Mouse (Mus musculus) embryonic facial prominence, embryonic 11.5 days (tissue): Measurements from ENCODE around the gene Dlg2. TPM values are rescaled to one million over a fixed set of nuclear protein-coding genes. Genes with fewer than 3 reads are reported as not detected.

Experiments used
- ATAC-seq: fragments of 200-750 bp; cut with Nextera tagmentation; replicated peaks from 2 replicates; pipeline ENCODE4 v1.8.0; 2017; ENCODE audit warnings: low read depth; ENCODE audit not compliant: insufficient number of reproducible peaks, low FRiP score, low TSS enrichment
- DNase-seq: peaks from one replicate; pipeline ENCODE4 v3.0.0-alpha.2; 2015; ENCODE audit warnings: low spot score
- H3K27ac ChIP-seq: fragments of 300-500 bp; sonication (generic); replicated peaks from 2 replicates; pipeline ENCODE4 v1.5.1; 2014; ENCODE audit warnings: mild to moderate bottlenecking, low read depth, low read length, control low read depth
- H3K27me3 ChIP-seq: fragments of 300-500 bp; sonication (generic); 2 replicates; pipeline ENCODE4 v1.6.1; 2014; ENCODE audit warnings: mild to moderate bottlenecking, low read length, moderate library complexity, mixed read lengths; ENCODE audit not compliant: control insufficient read depth, insufficient read depth
- H3K36me3 ChIP-seq: fragments of 300-500 bp; sonication (generic); replicated peaks from 2 replicates; pipeline ENCODE4 v1.6.1; 2014; ENCODE audit warnings: low read depth, mild to moderate bottlenecking, low read length, moderate library complexity, mixed read lengths; ENCODE audit not compliant: control insufficient read depth, insufficient read depth
- H3K4me1 ChIP-seq: fragments of 300-500 bp; sonication (generic); 2 replicates; pipeline ENCODE4 v1.6.1; 2014; ENCODE audit warnings: low read length, mixed read lengths; ENCODE audit not compliant: control insufficient read depth, insufficient read depth
- H3K4me2 ChIP-seq: fragments of 300-500 bp; sonication (generic); 2 replicates; pipeline ENCODE4 v1.6.1; 2014; ENCODE audit warnings: low read depth, mild to moderate bottlenecking, control low read depth, low read length, moderate library complexity
- H3K4me3 ChIP-seq: fragments of 300-500 bp; sonication (generic); 2 replicates; pipeline ENCODE4 v1.5.1; 2014; ENCODE audit warnings: low read depth, low read length, control low read depth
- H3K9ac ChIP-seq: fragments of 300-500 bp; sonication (generic); replicated peaks from 2 replicates; pipeline ENCODE4 v1.6.1; 2014; ENCODE audit warnings: mild to moderate bottlenecking, control low read depth, low read length
- H3K9me3 ChIP-seq: fragments of 300-500 bp; sonication (generic); replicated peaks from 2 replicates; pipeline ENCODE4 v1.6.1; 2016; ENCODE audit warnings: mild to moderate bottlenecking, low read length, inconsistent platforms, mixed read lengths; ENCODE audit not compliant: control insufficient read depth
- WGBS: fragments of 180-500 bp; shearing (Covaris S2); extraction: QIAGEN DNeasy Blood & Tissue Kit; methylation state at CpG from one replicate; pipeline ENCODE4 v1.1.7; 2014; 5-methylcytosine and 5-hydroxymethylcytosine counted together
- polyA plus RNA-seq: library from polyadenylated mRNA; unstranded; fragments of >200 nt; fragmentation: Nextera tagmentation; extraction: Ambion mirVana; gene quantifications from 2 replicates; pipeline ENCODE4 v1.2.1, GENCODE M21; 2014

Gene Dlg2
- polyA plus RNA-seq, 1 experiment from 2014 or later: 5.3 TPM

GRCm38 (mm10) chr7:92189149-92189548 lies 1712.7 kb downstream of the Dlg2 start:
- DNase-seq (no peak), ATAC-seq (no peak)
- H3K27ac ChIP-seq: no peak overlapping the region
- H3K4me1 ChIP-seq: no peaks in the 10 kb centered on the region
- H3K9ac ChIP-seq: no peak overlapping the region
- H3K9me3 ChIP-seq: no peaks in the 10 kb centered on the region
- no peaks in the 10 kb centered on the region for H3K27me3 ChIP-seq
- no peaks in the 10 kb centered on the region for H3K36me3 ChIP-seq
- 65% methylated on average over 6 of the region's 6 CpGs for WGBS
- H3K4me2 ChIP-seq: no peak overlapping the region
- H3K4me3 ChIP-seq: no peak overlapping the region

DNA sequence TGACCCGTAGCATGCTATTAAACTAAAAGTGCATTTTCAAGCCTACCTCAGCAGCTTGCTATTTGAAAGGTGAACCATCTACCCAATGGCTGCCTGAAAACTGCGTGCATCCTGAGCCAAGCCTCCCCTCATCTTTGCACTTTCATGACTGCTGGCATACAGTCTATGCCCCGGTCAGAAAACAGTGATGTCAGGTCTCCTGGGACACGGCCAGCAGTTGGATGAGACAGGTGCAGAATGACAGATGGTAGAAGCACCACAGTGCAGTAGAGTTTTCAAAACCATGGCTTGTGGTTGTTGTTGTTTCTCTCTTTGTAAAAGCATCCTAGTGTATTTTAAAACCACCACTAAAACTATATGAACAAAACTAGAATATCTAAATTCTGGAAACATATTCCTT lies 1719.5 kb downstream of the Dlg2 start:
- H3K36me3 ChIP-seq: no peaks in the 10 kb centered on the region
- H3K9me3 ChIP-seq: no peaks in the 10 kb centered on the region
- no peak overlapping the region for H3K4me2 ChIP-seq
- no peaks in the 10 kb centered on the region for H3K27me3 ChIP-seq
- no peak overlapping the region for H3K9ac ChIP-seq
- DNase-seq (no peak), ATAC-seq (no peak)
- 80% methylated on average over 4 of the region's 4 CpGs for WGBS
- no peaks in the 10 kb centered on the region for H3K4me1 ChIP-seq
- H3K27ac ChIP-seq: no peak overlapping the region
- H3K4me3 ChIP-seq: no peak overlapping the region

GRCm38 (mm10) chr7:92197621-92198020 lies 1721.1 kb downstream of the Dlg2 start:
- WGBS: 63% methylated on average over 3 of the region's 3 CpGs
- no peak for ATAC-seq
- H3K36me3 ChIP-seq: no peaks in the 10 kb centered on the region

DNA sequence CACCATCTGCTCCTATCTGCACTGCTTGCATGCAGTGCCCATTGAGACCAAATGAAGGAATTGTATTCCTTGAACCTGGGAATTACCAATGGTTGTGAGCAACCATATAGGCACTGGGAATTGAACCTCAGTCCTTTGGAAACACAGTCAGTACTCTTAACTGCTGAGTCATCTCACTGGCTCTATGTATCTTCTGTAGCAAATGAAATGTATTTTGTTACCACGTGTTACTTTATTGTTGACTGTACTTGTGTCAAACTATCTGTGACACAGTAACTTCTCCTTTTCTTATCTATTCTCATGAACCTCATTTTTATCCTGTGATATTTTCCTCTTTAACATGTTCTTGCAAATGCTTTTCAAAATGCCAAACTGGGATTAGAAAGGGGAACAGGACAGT lies 1722.7 kb downstream of the Dlg2 start:
- H3K27me3 ChIP-seq: no peaks in the 10 kb centered on the region
- no peaks in the 10 kb centered on the region for H3K9me3 ChIP-seq
- no peak overlapping the region for H3K27ac ChIP-seq
- DNase-seq: no peak
- no peak overlapping the region for H3K4me2 ChIP-seq
- H3K4me1 ChIP-seq: no peaks in the 10 kb centered on the region
- WGBS: 76% methylated on average over 1 of the region's 1 CpGs
- no peak overlapping the region for H3K4me3 ChIP-seq
- H3K9ac ChIP-seq: no peak overlapping the region
- ATAC-seq: no peak
- H3K36me3 ChIP-seq: no peaks in the 10 kb centered on the region

More at GRCm38 (mm10) chr7:92197621-92198020, 1721.1 kb downstream of the Dlg2 start:
- no peaks in the 10 kb centered on the region for H3K9me3 ChIP-seq
- H3K4me2 ChIP-seq: no peak overlapping the region
- no peak overlapping the region for H3K4me3 ChIP-seq
- no peak overlapping the region for H3K27ac ChIP-seq
- H3K4me1 ChIP-seq: no peaks in the 10 kb centered on the region
- no peak for DNase-seq
- H3K9ac ChIP-seq: no peak overlapping the region
- no peaks in the 10 kb centered on the region for H3K27me3 ChIP-seq

DNA sequence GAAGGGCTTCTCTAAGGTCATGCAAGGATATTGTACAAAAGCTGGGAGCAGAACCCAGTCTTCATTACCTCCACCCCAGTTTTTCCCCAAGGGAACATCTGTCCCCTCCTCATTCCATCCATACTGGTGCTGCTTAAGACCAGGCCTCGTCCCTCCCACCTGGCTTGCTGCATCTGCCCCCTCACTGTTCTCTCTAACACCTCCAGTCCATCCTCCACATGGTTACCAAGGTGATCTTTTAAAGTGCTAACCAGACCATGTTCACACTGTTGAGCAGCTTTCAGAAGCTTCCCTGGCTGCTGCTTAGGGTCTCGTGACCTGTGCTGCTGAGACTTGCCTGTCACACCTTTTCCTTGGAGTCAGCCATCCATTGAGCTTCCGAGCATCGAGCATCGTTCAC lies 1734.2 kb downstream of the Dlg2 start:
- DNase-seq (no peak), ATAC-seq (no peak)
- Histone ChIP-seq H3K36me3 (no peaks in the 10 kb centered on the region), H3K9me3 (no peaks in the 10 kb centered on the region), H3K4me3 (no peak overlapping the region), H3K4me1 (no peaks in the 10 kb centered on the region), H3K9ac (no peak overlapping the region), H3K4me2 (no peak overlapping the region), H3K27me3 (no peaks in the 10 kb centered on the region), H3K27ac (no peak overlapping the region)
- 85% methylated on average over 5 of the region's 5 CpGs for WGBS

GRCm38 (mm10) chr7:92213751-92214150 lies 1737.3 kb downstream of the Dlg2 start:
- H3K9me3 ChIP-seq: no peaks in the 10 kb centered on the region
- H3K4me2 ChIP-seq: no peak overlapping the region
- no peak overlapping the region for H3K9ac ChIP-seq
- no peaks in the 10 kb centered on the region for H3K36me3 ChIP-seq
- ATAC-seq (no peak), DNase-seq (no peak)
- no peaks in the 10 kb centered on the region for H3K27me3 ChIP-seq
- H3K4me3 ChIP-seq: no peak overlapping the region
- no peaks in the 10 kb centered on the region for H3K4me1 ChIP-seq
- H3K27ac ChIP-seq: no peak overlapping the region
- 87% methylated on average over 5 of the region's 5 CpGs for WGBS

DNA sequence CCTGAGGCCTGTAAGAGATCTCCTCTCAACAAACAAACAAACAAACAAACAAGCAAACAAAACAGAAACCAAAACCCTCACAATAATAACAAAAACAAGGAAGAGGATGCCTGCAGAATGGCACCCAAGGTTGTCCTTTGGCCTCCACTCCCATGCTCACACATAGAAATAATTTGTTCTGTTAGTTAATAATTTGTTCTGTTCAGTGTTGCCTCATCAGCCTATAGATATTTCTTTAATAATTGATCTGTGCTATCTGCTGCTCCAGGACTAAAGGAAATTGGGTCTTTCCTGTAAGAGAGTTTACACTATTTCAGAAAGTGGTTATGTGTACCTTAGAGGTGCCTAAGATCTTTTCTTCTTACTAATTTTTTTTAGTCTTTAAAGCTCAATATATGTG lies 1741.7 kb downstream of the Dlg2 start:
- Histone ChIP-seq H3K36me3 (no peaks in the 10 kb centered on the region), H3K27ac (no peak overlapping the region), H3K4me1 (no peaks in the 10 kb centered on the region), H3K27me3 (no peaks in the 10 kb centered on the region), H3K9me3 (no peaks in the 10 kb centered on the region), H3K4me3 (no peak overlapping the region), H3K4me2 (no peak overlapping the region), H3K9ac (no peak overlapping the region)
- ATAC-seq (no peak), DNase-seq (no peak)

DNA sequence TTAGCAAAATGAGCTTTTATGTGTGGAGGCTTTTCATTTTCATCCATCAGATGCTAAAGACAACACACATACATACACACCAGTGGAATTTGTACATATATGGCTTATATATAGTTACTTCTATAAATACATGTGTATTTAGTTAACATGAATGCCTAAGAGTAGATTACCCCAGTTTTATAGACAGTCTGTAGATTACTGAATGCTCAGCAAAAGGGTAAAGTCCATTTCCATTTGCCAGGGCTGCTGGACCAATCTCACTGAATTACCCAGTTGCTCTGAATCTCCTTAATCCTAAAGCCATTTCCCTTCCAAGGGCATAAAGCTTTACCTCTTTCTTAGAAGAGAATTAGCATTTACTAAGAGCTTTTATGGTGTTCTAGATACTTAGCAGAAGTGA lies 1744.1 kb downstream of the Dlg2 start:
- Histone ChIP-seq H3K4me2 (no peak overlapping the region), H3K4me3 (no peak overlapping the region), H3K36me3 (no peaks in the 10 kb centered on the region), H3K9me3 (no peaks in the 10 kb centered on the region), H3K4me1 (no peaks in the 10 kb centered on the region), H3K9ac (no peak overlapping the region), H3K27me3 (no peaks in the 10 kb centered on the region), H3K27ac (no peak overlapping the region)
- ATAC-seq: no peak
- DNase-seq: no peak
